Mouse (Mus musculus): Measurements from ENCODE around the gene Tmem51. TPM values are rescaled to one million over a fixed set of nuclear protein-coding genes. Genes with fewer than 3 reads are reported as not detected.

Tmem51 gene
- total RNA-seq, 2 experiments from 2014 or later = 6.8 to 7.5 TPM

- no peak for DNase-seq (ENCODE audit: low spot score in 2 of 2)
Observed at GRCm38 (mm10) chr4:142081631-142082283, 2.3 kb downstream of the Tmem51 start.

- peak; percentile 43 to 68 for DNase-seq (ENCODE audit: low spot score in 2 of 2)
Observed at GRCm38 (mm10) chr4:142080901-142081630, 3.0 kb downstream of the Tmem51 start.

DNA sequence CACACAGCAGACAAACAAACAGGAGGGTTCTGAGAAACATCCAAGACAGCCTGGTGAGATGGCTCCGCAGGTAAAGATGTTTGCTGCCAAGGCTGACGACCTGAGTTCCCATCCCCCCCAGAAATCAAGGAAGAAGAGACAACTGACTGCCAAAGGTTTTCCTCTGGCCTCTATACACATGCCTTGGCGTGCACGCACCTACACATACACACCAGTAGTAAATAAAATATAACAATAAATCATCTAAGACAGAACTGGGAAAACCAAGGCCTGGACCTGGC lies 3.7 kb downstream of the Tmem51 start:
- no peak for DNase-seq (ENCODE audit: low spot score in 2 of 2)

GRCm38 (mm10) chr4:142079629-142080486 lies 4.2 kb downstream of the Tmem51 start:
- DNase-seq (ENCODE audit: low spot score in 2 of 2) = no peak

DNA sequence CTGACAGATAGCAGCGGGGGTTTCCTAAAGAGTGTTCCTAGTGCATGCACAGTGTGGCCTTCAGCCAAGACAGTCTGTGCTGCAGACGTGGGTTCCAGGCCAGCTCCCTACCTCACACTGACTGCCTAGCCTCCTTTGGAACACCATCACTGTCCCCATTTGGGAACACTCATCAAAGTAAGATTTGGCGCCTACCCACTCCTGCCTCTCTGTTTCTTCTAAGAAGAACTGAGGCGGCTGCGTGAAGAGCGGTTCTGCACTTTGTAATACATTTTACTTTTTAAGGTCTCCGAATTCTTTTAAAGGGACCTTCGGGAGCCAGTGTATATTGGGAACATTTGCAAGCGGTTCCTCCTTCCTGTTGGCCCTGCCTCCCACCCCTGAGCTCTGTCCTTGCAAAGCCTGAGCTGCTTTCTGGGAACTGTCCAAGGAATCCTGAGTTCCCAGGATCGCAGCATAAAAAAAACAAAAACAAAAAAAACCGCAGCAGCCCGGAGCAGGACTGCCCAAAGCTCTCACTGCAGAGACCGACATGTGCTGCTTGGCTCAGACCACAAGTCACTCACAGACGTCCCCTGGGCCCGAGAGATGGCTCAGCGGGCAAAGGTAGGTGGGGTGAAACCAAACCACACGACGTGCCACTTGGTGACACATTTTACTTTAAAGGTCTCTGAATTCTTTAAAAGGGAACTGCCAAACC lies 6.4 kb downstream of the Tmem51 start:
- peak in 1 of 2 experiments; percentile 44 for DNase-seq (ENCODE audit: low spot score in 2 of 2)

GRCm38 (mm10) chr4:142076883-142077282 lies 7.2 kb downstream of the Tmem51 start:
- DNase-seq (ENCODE audit: low spot score in 2 of 2) = no peak

DNA sequence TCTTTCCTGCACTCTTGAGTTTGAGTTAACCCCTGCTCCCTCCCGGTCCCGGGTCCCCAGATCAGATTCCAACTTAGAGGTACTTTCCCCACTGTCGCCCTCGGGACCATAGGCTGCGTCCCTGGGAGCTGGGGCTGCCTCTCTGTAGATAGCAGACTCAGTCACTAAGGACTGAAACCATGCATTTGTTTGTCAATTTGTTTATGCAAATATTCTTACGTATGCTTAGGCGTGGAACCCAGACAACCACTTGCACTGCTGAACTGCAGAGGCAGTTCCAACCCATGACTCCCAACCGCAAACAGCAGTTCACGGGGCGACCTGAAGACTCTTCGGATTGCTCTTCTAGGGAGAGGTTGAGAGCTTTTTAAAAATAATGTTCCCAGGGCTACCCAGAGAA lies 8.2 kb downstream of the Tmem51 start:
- no peak for DNase-seq (ENCODE audit: low spot score in 2 of 2)

DNA sequence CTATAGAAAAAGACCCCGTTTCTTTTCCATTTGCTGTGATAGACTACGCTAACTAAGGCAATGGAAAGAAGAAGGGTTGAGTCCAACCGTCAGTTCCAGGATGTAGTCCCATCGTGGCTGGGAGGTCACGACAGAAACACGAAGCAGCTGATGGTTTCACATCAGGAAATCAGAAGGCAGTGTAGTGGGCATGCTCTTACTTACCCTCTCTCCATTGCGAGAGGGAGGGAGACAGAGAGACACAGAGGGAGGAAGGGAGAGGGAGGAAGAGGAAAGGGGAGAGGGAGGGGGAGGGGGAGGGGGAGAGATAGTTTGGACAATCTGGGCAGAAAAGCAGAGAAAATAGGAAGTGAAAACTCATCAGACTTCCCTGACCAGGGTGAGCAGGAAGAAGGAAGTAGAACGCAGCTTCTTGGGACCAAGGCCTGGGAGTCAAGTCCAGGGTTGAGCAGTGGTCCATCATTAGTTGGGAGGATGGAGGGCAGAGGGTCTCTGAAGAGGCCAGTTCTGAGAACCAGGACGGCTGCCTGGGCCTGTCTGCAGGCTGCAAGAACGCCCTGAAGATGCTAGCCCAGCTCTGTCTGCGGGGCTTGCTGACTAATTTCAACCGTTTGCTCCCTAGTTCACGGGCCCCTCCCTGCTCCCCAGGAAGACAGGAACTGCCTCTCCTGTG lies 9.9 kb downstream of the Tmem51 start:
- DNase-seq (ENCODE audit: low spot score in 2 of 2) = no peak

GRCm38 (mm10) chr4:142071243-142071991 lies 12.7 kb downstream of the Tmem51 start:
- DNase-seq (ENCODE audit: low spot score in 2 of 2) = no peak

- DNase-seq (ENCODE audit: low spot score in 2 of 2) = no peak
Observed at GRCm38 (mm10) chr4:142070840-142071239, 13.3 kb downstream of the Tmem51 start.

DNA sequence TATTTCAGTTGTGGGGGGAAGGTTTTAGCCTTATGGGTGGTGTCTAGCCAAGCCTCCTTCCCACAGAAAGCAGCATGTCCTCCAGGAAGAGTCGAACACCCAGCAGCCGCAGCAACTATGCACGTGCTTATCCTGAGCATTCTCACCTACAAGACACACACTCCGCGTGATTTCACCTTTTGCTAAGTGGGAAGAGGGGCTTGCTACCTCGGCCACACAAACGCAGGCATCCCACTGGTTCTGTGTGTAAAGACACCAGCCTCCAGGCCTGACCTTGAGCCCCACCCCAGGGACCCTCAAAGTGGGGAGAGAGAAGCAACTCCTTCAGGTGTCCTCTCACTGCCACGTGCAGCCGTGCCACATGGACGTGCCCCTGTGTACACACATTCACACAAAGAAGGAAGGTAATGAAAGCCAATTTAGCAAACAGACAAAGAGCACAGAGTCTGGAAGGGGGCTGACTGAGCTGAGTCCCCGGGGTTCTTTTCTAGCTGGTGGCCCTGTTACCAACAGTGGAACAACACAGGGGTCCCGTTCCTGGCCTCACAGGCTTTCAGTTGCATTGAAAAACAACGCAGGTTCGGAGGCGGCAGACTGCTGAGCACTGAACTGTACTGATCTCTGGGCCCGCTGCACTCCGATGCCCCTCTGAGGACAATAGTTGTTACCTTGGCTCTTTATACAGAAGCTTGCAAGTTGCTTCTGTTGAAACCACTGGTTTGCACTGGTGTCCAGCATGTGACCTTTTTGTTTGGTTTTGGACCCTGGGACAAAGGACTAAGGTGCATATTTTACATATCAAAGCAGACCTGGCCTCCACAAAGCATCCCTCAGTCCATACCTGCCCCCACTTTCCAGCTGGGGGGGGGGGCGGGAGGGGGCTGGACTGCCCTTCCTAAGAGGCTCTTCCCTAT lies 14.9 kb downstream of the Tmem51 start:
- no peak for DNase-seq (ENCODE audit: low spot score in 2 of 2)

GRCm38 (mm10) chr4:142066576-142066975 lies 17.5 kb downstream of the Tmem51 start:
- no peak for DNase-seq (ENCODE audit: low spot score in 2 of 2)

DNA sequence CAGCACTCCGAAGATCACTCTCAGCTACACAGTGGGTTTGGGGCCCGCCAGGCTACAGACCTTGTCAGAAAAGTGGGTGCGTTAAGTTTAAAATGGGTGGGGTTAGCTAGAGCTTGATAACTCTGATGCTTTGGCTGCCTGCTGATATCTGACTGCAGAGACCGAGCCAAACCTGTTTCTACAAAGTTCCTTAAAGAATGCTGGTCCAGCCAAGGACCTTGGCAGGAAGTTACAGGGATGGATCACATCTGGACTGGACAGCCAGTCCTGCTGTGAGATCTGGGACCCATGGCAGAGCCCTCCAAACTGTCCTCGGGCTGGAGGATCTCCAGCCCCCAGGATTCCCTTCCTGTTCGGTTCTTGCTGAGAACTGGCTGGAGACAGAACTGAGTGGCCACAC lies 18.3 kb downstream of the Tmem51 start:
- no peak for DNase-seq (ENCODE audit: low spot score in 2 of 2)

DNA sequence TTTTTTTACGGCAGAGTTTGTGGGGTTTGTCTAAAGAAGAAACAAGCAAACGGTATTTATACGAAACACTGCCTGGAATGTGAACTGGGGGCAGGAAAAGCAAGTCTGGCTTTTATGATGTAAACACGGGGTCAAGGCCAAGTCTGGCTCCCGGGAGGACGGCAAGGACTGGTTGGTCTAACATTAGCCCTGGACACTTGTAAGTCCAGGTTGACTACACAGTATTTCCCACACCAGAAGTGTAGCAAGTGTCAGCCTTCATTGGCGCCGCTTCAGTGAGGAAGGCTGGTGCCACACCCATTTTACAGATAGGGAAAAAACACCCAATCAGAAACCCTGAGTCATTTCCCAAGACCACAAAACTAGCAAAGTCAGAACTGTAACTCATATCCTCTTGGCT lies 18.8 kb downstream of the Tmem51 start:
- no peak for DNase-seq (ENCODE audit: low spot score in 2 of 2)

- DNase-seq (ENCODE audit: low spot score in 2 of 2) = no peak
Observed at GRCm38 (mm10) chr4:142064582-142065228, 19.4 kb downstream of the Tmem51 start.

DNA sequence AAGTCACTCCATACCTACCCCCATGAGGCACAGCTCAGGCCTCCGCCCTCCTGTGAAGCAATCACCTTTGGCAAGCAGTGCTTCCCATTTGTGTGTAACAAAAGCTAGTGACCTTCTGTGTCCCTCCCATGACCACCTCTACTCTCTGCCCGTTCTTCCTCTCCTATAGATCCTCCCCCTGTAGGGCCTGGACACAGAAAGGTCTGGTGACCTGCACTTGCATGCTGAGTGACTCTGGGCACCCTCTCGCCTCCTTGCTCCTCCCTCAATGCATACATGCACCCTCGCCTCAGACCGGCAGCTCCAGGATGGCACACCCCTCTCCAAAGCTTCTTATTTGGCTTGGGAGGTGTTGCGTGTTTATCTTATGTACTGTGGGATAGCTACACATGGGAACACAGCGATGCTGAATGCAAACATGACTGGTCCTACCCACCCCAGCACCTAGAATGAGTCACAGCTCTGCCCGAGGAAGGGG lies 21.0 kb downstream of the Tmem51 start:
- DNase-seq (ENCODE audit: low spot score in 2 of 2) = no peak

- no peak for DNase-seq (ENCODE audit: low spot score in 2 of 2)
Observed at GRCm38 (mm10) chr4:142061485-142062240, 22.4 kb downstream of the Tmem51 start.

Measured in layer of hippocampus, postnatal 14 days (tissue).